Mouse (Mus musculus) CH12.LX (cell line): ENCODE results near the gene Tm9sf4. TPM values are rescaled to one million over a fixed set of nuclear protein-coding genes. Genes with fewer than 3 reads are reported as not detected.

Experiments used
- DNase-seq: peaks from one replicate; pipeline ENCODE4 v3.0.0-alpha.2; 2013; ENCODE audit errors: extremely low read depth
- H3K27ac ChIP-seq: 2 replicates; pipeline ENCODE4 v1.5.1; 2012; ENCODE audit warnings: low read depth, mild to moderate bottlenecking, control low read depth, moderate library complexity; ENCODE audit not compliant: insufficient read depth
- H3K27me3 ChIP-seq: replicated peaks from 2 replicates; pipeline ENCODE3; 2012; ENCODE audit warnings: inconsistent platforms
- H3K36me3 ChIP-seq, 2 experiments: replicated peaks in 1 of 2; 2 replicates each; pipeline versions ENCODE3 to v1.6.1; 2012; ENCODE audit warnings: inconsistent platforms in 1 of 2, low read length in 1 of 2, mild to moderate bottlenecking in 1 of 2, mixed read lengths in 1 of 2, moderate library complexity in 1 of 2; ENCODE audit not compliant: control insufficient read depth in 1 of 2, insufficient read depth in 1 of 2
- H3K4me1 ChIP-seq, 2 experiments: 2 replicates each; pipeline ENCODE4 v1.6.1; 2012; ENCODE audit warnings: inconsistent platforms in 1 of 2, moderate library complexity in 1 of 2; ENCODE audit not compliant: insufficient read depth in 2 of 2, control insufficient read depth in 1 of 2
- H3K4me2 ChIP-seq: 2 replicates; pipeline ENCODE4 v1.6.1; 2012; ENCODE audit warnings: low read depth, mild to moderate bottlenecking, control low read depth; ENCODE audit not compliant: poor library complexity, insufficient read depth, severe bottlenecking
- H3K4me3 ChIP-seq, 3 experiments: fragments of 150-350 bp in 1 of 3; sonication (generic) in 1 of 3; replicated peaks in 1 of 3; 2 replicates each; pipeline versions ENCODE3 to v1.5.1; 2011 to 2012; ENCODE audit warnings: low read depth in 2 of 3, low read length in 2 of 3, mild to moderate bottlenecking in 2 of 3, moderate library complexity in 2 of 3, control low read depth in 1 of 3, improper control_type of control experiment in 1 of 3, inconsistent platforms in 1 of 3, mixed read lengths in 1 of 3; ENCODE audit not compliant: poor library complexity in 1 of 3
- H3K79me2 ChIP-seq: replicated peaks from 2 replicates; pipeline ENCODE4 v1.6.1; 2012; ENCODE audit warnings: mild to moderate bottlenecking, moderate library complexity; ENCODE audit not compliant: control insufficient read depth, poor library complexity, insufficient read depth, severe bottlenecking; ENCODE audit errors: extremely low read depth
- H3K9ac ChIP-seq: 2 replicates; pipeline ENCODE4 v1.6.1; 2012; ENCODE audit warnings: low read depth, mild to moderate bottlenecking, control low read depth, moderate library complexity; ENCODE audit not compliant: insufficient read depth
- H3K9me3 ChIP-seq: replicated peaks from 2 replicates; pipeline ENCODE3; 2012; ENCODE audit warnings: low read length, inconsistent platforms, mixed read lengths
- BHLHE40 ChIP-seq: IDR thresholded peaks from 2 replicates; pipeline ENCODE4 v1.6.1; 2011; ENCODE audit warnings: mild to moderate bottlenecking, low read depth, low read length, improper control_type of control experiment
- CHD2 ChIP-seq: IDR thresholded peaks from 2 replicates; pipeline ENCODE4 v1.6.1; 2011; ENCODE audit warnings: low read length, improper control_type of control experiment
- CTCF ChIP-seq, 2 experiments: IDR thresholded peaks in 1 of 2; conservative IDR thresholded peaks in 1 of 2; 2 replicates each; pipeline ENCODE4 v1.5.1; 2011 to 2012; ENCODE audit warnings: low read depth in 2 of 2, low read length in 2 of 2, improper control_type of control experiment in 1 of 2, inconsistent platforms in 1 of 2, mild to moderate bottlenecking in 1 of 2, moderate library complexity in 1 of 2
- E2F4 ChIP-seq: IDR thresholded peaks from 2 replicates; pipeline ENCODE4 v1.6.1; 2011; ENCODE audit warnings: low read depth, low read length, improper control_type of control experiment; ENCODE audit not compliant: insufficient replicate concordance
- ELF1 ChIP-seq: IDR thresholded peaks from 2 replicates; pipeline ENCODE4 v1.6.1; 2014; ENCODE audit warnings: low read depth, mild to moderate bottlenecking, inconsistent platforms, low read length, improper control_type of control experiment
- EP300 ChIP-seq: IDR thresholded peaks from 2 replicates; pipeline ENCODE4 v1.6.1; 2011; ENCODE audit warnings: low read length, improper control_type of control experiment
- ETS1 ChIP-seq: conservative IDR thresholded peaks from 2 replicates; pipeline ENCODE4 v1.6.1; 2012; ENCODE audit warnings: low read depth, mild to moderate bottlenecking, inconsistent platforms, low read length, improper control_type of control experiment, moderate library complexity
- GABPA ChIP-seq: IDR thresholded peaks from 2 replicates; pipeline ENCODE4 v1.6.1; 2012; ENCODE audit warnings: low read depth, low read length, improper control_type of control experiment, inconsistent platforms; ENCODE audit not compliant: insufficient replicate concordance
- HCFC1 ChIP-seq: IDR thresholded peaks from 2 replicates; pipeline ENCODE4 v1.6.1; 2012; ENCODE audit warnings: low read depth, mild to moderate bottlenecking, inconsistent platforms, low read length, improper control_type of control experiment
- IRF4 ChIP-seq: IDR thresholded peaks from 2 replicates; pipeline ENCODE4 v1.6.1; 2014; ENCODE audit warnings: low read depth, mild to moderate bottlenecking, inconsistent platforms, low read length, improper control_type of control experiment
- JUND ChIP-seq: conservative IDR thresholded peaks from 2 replicates; pipeline ENCODE4 v1.6.1; 2011; ENCODE audit warnings: low read depth, low read length, improper control_type of control experiment
- KAT2A ChIP-seq: IDR thresholded peaks from 2 replicates; pipeline ENCODE4 v1.6.1; 2012; ENCODE audit warnings: low read length, improper control_type of control experiment, inconsistent platforms; ENCODE audit not compliant: insufficient replicate concordance
- MAFK ChIP-seq: IDR thresholded peaks from 2 replicates; pipeline ENCODE4 v1.6.1; 2011; ENCODE audit warnings: low read length, improper control_type of control experiment; ENCODE audit not compliant: insufficient replicate concordance
- MAX ChIP-seq: IDR thresholded peaks from 2 replicates; pipeline ENCODE4 v1.6.1; 2011; ENCODE audit warnings: low read length, improper control_type of control experiment
- MXI1 ChIP-seq: IDR thresholded peaks from 2 replicates; pipeline ENCODE4 v1.6.1; 2011; ENCODE audit warnings: mild to moderate bottlenecking, low read depth, low read length, improper control_type of control experiment
- MYC ChIP-seq: IDR thresholded peaks from 2 replicates; pipeline ENCODE4 v1.6.1; 2011; ENCODE audit warnings: low read depth, mild to moderate bottlenecking, improper control_type of control experiment, low read length
- NELFE ChIP-seq: IDR thresholded peaks from 2 replicates; pipeline ENCODE4 v1.6.1; 2011; ENCODE audit warnings: low read depth, low read length, improper control_type of control experiment
- NRF1 ChIP-seq: IDR thresholded peaks from 2 replicates; pipeline ENCODE4 v1.6.1; 2014; ENCODE audit warnings: low read depth, mild to moderate bottlenecking, inconsistent platforms, low read length, improper control_type of control experiment, moderate library complexity
- PAX5 ChIP-seq: IDR thresholded peaks from 2 replicates; pipeline ENCODE4 v1.6.1; 2012; ENCODE audit warnings: low read length, inconsistent platforms, mixed read lengths
- POLR2A ChIP-seq: IDR thresholded peaks from 2 replicates; pipeline ENCODE4 v1.6.1; 2011; ENCODE audit warnings: low read depth, mild to moderate bottlenecking, improper control_type of control experiment, low read length
- POLR2AphosphoS2 ChIP-seq: IDR thresholded peaks from 2 replicates; pipeline ENCODE4 v1.6.1; 2011; ENCODE audit warnings: low read depth, low read length, improper control_type of control experiment
- RAD21 ChIP-seq: IDR thresholded peaks from 2 replicates; pipeline ENCODE4 v1.6.1; 2011; ENCODE audit warnings: low read depth, mild to moderate bottlenecking, low read length, improper control_type of control experiment, moderate library complexity
- RCOR1 ChIP-seq: conservative IDR thresholded peaks from 2 replicates; pipeline ENCODE4 v1.6.1; 2012; ENCODE audit warnings: low read depth, mild to moderate bottlenecking, inconsistent platforms, low read length, improper control_type of control experiment
- SIN3A ChIP-seq: IDR thresholded peaks from 2 replicates; pipeline ENCODE4 v1.6.1; 2012; ENCODE audit warnings: low read length, improper control_type of control experiment, inconsistent platforms
- TBP ChIP-seq: conservative IDR thresholded peaks from 2 replicates; pipeline ENCODE4 v1.6.1; 2011; ENCODE audit warnings: low read depth, low read length, improper control_type of control experiment
- TCF12 ChIP-seq: IDR thresholded peaks from 2 replicates; pipeline ENCODE4 v1.6.1; 2014; ENCODE audit warnings: low read depth, mild to moderate bottlenecking, inconsistent platforms, low read length, improper control_type of control experiment
- UBTF ChIP-seq: IDR thresholded peaks from 2 replicates; pipeline ENCODE4 v1.6.1; 2012; ENCODE audit warnings: low read depth, mild to moderate bottlenecking, inconsistent platforms, low read length, improper control_type of control experiment, moderate library complexity
- USF1 ChIP-seq: IDR thresholded peaks from 2 replicates; pipeline ENCODE4 v1.6.1; 2014; ENCODE audit warnings: low read depth, mild to moderate bottlenecking, inconsistent platforms, low read length, improper control_type of control experiment
- USF2 ChIP-seq: conservative IDR thresholded peaks from 2 replicates; pipeline ENCODE4 v1.6.1; 2011; ENCODE audit warnings: low read depth, low read length, improper control_type of control experiment
- ZC3H11A ChIP-seq: IDR thresholded peaks from 2 replicates; pipeline ENCODE4 v1.6.1; 2012; ENCODE audit warnings: low read depth, mild to moderate bottlenecking, inconsistent platforms, low read length, improper control_type of control experiment
- ZKSCAN1 ChIP-seq: IDR thresholded peaks from 2 replicates; pipeline ENCODE4 v1.6.1; 2012; ENCODE audit warnings: low read depth, inconsistent platforms, low read length, improper control_type of control experiment, borderline replicate concordance
- ZMIZ1 ChIP-seq: IDR thresholded peaks from 2 replicates; pipeline ENCODE4 v1.6.1; 2012; ENCODE audit warnings: low read depth, mild to moderate bottlenecking, inconsistent platforms, low read length, improper control_type of control experiment
- dilution Hi-C: fragments of 300-500 bp; cut with MboI; formaldehyde crosslinking; loops from 2 replicates; pipeline ENCODE4 v1.14.3; 2020; ENCODE audit warnings: low sequenced_read_pairs; ENCODE audit not compliant: extremely low pct_unique_long_range_greater_than_20kb, extremely low pct_ligation_motif_present
- in situ Hi-C: fragments of 300-500 bp; cut with MboI; formaldehyde crosslinking; loops from 3 replicates; pipeline ENCODE4 v1.14.3; 2019; ENCODE audit warnings: low sequenced_read_pairs, low pct_ligation_motif_present, low pct_unique_long_range_greater_than_20kb, mixed read lengths
- polyA plus RNA-seq: library from polyadenylated mRNA; unstranded; fragments of >175 nt; gene quantifications from 2 replicates; pipeline ENCODE4 v1.2.1, GENCODE M21; 2012; ENCODE audit warnings: low read depth; ENCODE audit not compliant: insufficient read length
- total RNA-seq, 2 experiments: library from RNA; depleted of rRNA; stranded (reverse); fragments of 300-350 nt in 1 of 2; fragments of >200 nt in 1 of 2; gene quantifications; 2 replicates each; pipeline ENCODE4 v1.2.3; 2012 to 2014

The Tm9sf4 gene
- total and polyA plus RNA-seq, 3 experiments = 13.3 to 51.1 (median 30.4) TPM

DNA sequence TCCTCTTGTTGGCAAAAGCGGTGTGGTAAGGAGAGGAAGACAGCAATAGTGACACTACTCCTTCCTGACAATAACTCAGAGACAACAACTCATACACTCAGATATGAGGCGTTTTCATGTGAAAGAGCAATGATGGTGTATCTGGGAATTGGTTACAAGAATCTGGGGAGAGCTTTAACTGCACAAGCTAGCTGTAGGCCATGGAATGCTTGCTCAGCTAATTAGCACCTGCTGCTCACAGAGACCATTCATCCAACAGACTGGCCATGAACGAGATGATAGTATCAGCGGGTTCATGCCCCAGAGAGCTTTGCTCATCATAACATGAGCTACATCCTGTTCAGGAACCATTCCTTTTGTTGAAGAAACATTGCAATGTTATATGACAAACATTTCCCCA is 76.1 kb downstream of the Tm9sf4 start:
- Histone ChIP-seq H3K36me3 (peaks cover 37 to 53% of the 10 kb centered on the region in 2 experiments), H3K9me3 (no peaks in the 10 kb centered on the region), H3K4me3 (peak overlapping the region in 2 of 3 experiments; percentile 76 to 82), H3K27ac (peak overlapping the region; percentile 35; the same call in 1 of the 2 replicates), H3K9ac (peak overlapping the region; percentile 92; the same call in 1 of the 2 replicates), H3K27me3 (no peaks in the 10 kb centered on the region), H3K79me2 (peaks cover 74% of the 10 kb centered on the region), H3K4me1 (peaks cover 16 to 61% of the 10 kb centered on the region in 2 experiments), H3K4me2 (peak overlapping the region; percentile 91)
- in situ Hi-C loops (no loop called here), dilution Hi-C loops (no loop called here)
- no peak for DNase-seq
- peak; percentile 71 for TF ChIP-seq MAFK
- TF ChIP-seq PAX5 = no peak
- no peak for TF ChIP-seq RCOR1
- no peak for TF ChIP-seq CTCF (conservative IDR thresholded peaks at IDR 0.05 in 1 of 2, IDR thresholded peaks at IDR 0.05 in 1 of 2; ENCODE audit: low read depth in 2 of 2, low read length in 2 of 2)

- DNase-seq = no peak
- dilution Hi-C loops = no loop called here
- Histone ChIP-seq H3K4me1 (peaks cover 16 to 65% of the 10 kb centered on the region in 2 experiments), H3K9me3 (no peaks in the 10 kb centered on the region), H3K4me2 (peak overlapping the region; percentile 91), H3K27me3 (no peaks in the 10 kb centered on the region), H3K27ac (peak overlapping the region; percentile 74), H3K9ac (peak overlapping the region; percentile 92), H3K4me3 (peak overlapping the region; percentile 35 to 82 (median 76)), H3K36me3 (peaks cover 32 to 47% of the 10 kb centered on the region in 2 experiments), H3K79me2 (peaks cover 78% of the 10 kb centered on the region)
- in situ Hi-C loops = no loop called here
- TF ChIP-seq ZMIZ1 = 0 out of 2 replicates have a peak, but pooled peaks have one; percentile 37
- TF ChIP-seq JUND = no peak
- 0 out of 2 replicates have a peak, but pooled peaks have one; percentile 37 for TF ChIP-seq RCOR1
- 0 out of 2 replicates have a peak, but pooled peaks have one; percentile 45 for TF ChIP-seq MXI1
- peak; percentile 68 for TF ChIP-seq ETS1
- TF ChIP-seq EP300 = 0 out of 2 replicates have a peak, but pooled peaks have one; percentile 20
- TF ChIP-seq CHD2 = no peak
- peak; percentile 73 for TF ChIP-seq MAX
- 0 out of 2 replicates have a peak, but pooled peaks have one; percentile 8 for TF ChIP-seq ELF1
- no peak for TF ChIP-seq UBTF
- no peak for TF ChIP-seq ZC3H11A
- TF ChIP-seq RAD21 = no peak
- TF ChIP-seq TCF12 = no peak; the same call in 1 of the 2 replicates
- TF ChIP-seq KAT2A = no peak
- TF ChIP-seq BHLHE40 = 0 out of 2 replicates have a peak, but pooled peaks have one; percentile 30
- TF ChIP-seq CTCF (conservative IDR thresholded peaks at IDR 0.05 in 1 of 2, IDR thresholded peaks at IDR 0.05 in 1 of 2; ENCODE audit: low read depth in 2 of 2, low read length in 2 of 2) = no peak
- TF ChIP-seq MAFK = no peak
- no peak for TF ChIP-seq NELFE
- TF ChIP-seq TBP = no peak
- TF ChIP-seq IRF4 = peak; percentile 64
- TF ChIP-seq USF1 = no peak
- TF ChIP-seq PAX5 = no peak
- no peak for TF ChIP-seq USF2
- no peak for TF ChIP-seq NRF1
- TF ChIP-seq ZKSCAN1 = no peak
- TF ChIP-seq POLR2A = no peak
- TF ChIP-seq GABPA = no peak
- TF ChIP-seq HCFC1 = no peak
- TF ChIP-seq POLR2AphosphoS2 = no peak
- TF ChIP-seq SIN3A = peak; percentile 61
- TF ChIP-seq MYC = 0 out of 2 replicates have a peak, but pooled peaks have one; percentile 39
- no peak for TF ChIP-seq E2F4
Measured at GRCm38 (mm10) chr2:153237891-153238290, 76.8 kb downstream of the Tm9sf4 start.
